Mouse (Mus musculus) MEL (cell line): ENCODE results near the gene 6430628N08Rik. TPM values are rescaled to one million over a fixed set of nuclear protein-coding genes. Genes with fewer than 3 reads are reported as not detected.

Experiments used
- DNase-seq: peaks from one replicate; pipeline ENCODE4 v3.0.0; 2011; ENCODE audit warnings: low read depth, low spot score
- H3K27ac ChIP-seq: 2 replicates; pipeline ENCODE4 v1.5.1; 2012; ENCODE audit warnings: low read depth, mild to moderate bottlenecking, control low read depth, low read length, moderate library complexity; ENCODE audit not compliant: control insufficient read depth
- H3K27me3 ChIP-seq, 2 experiments: fragments of 150-350 bp in 1 of 2; sonication (generic) in 1 of 2; 2 replicates each; pipeline ENCODE4 v1.6.1; 2012; ENCODE audit warnings: low read length in 2 of 2, mild to moderate bottlenecking in 2 of 2, improper control_type of control experiment in 1 of 2, moderate library complexity in 1 of 2; ENCODE audit not compliant: insufficient read depth in 2 of 2, control insufficient read depth in 1 of 2
- H3K36me3 ChIP-seq, 2 experiments: 2 replicates each; pipeline ENCODE4 v1.6.1; 2012 to 2014; ENCODE audit warnings: low read length in 2 of 2, improper control_type of control experiment in 1 of 2, inconsistent platforms in 1 of 2, mild to moderate bottlenecking in 1 of 2; ENCODE audit not compliant: insufficient read depth in 2 of 2, control insufficient read depth in 1 of 2
- H3K4me1 ChIP-seq, 2 experiments: fragments of 150-350 bp in 1 of 2; sonication (generic) in 1 of 2; 2 replicates each; pipeline ENCODE4 v1.6.1; 2012; ENCODE audit warnings: low read length in 2 of 2, improper control_type of control experiment in 1 of 2, mild to moderate bottlenecking in 1 of 2; ENCODE audit not compliant: insufficient read depth in 2 of 2, control insufficient read depth in 1 of 2
- H3K4me3 ChIP-seq, 2 experiments: fragments of 150-350 bp in 1 of 2; sonication (generic) in 1 of 2; 2 replicates each; pipeline ENCODE4 v1.5.1; 2012; ENCODE audit warnings: low read depth in 2 of 2, low read length in 2 of 2, mild to moderate bottlenecking in 2 of 2, moderate library complexity in 2 of 2, control low read depth in 1 of 2, improper control_type of control experiment in 1 of 2; ENCODE audit not compliant: control insufficient read depth in 1 of 2, insufficient read depth in 1 of 2
- H3K79me2 ChIP-seq: 2 replicates; pipeline ENCODE4 v1.6.1; 2012; ENCODE audit warnings: mild to moderate bottlenecking, low read length, moderate library complexity; ENCODE audit not compliant: control insufficient read depth, poor library complexity, insufficient read depth
- H3K9ac ChIP-seq: 2 replicates; pipeline ENCODE4 v1.6.1; 2012; ENCODE audit warnings: low read depth, mild to moderate bottlenecking, control low read depth, low read length, moderate library complexity; ENCODE audit not compliant: control insufficient read depth, poor library complexity, severe bottlenecking
- H3K9me3 ChIP-seq: fragments of 150-350 bp; sonication (generic); replicated peaks from 2 replicates; pipeline ENCODE4 v1.6.1; 2012; ENCODE audit warnings: mild to moderate bottlenecking, low read length, improper control_type of control experiment, moderate library complexity; ENCODE audit not compliant: insufficient read depth
- BHLHE40 ChIP-seq: IDR thresholded peaks from 2 replicates; pipeline ENCODE4 v1.6.1; 2012; ENCODE audit warnings: low read depth, mild to moderate bottlenecking, inconsistent platforms, low read length, improper control_type of control experiment, borderline replicate concordance
- CHD1 ChIP-seq: IDR thresholded peaks from 2 replicates; pipeline ENCODE4 v1.6.1; 2012; ENCODE audit warnings: low read depth, mild to moderate bottlenecking, inconsistent platforms, low read length, improper control_type of control experiment
- CHD2 ChIP-seq: IDR thresholded peaks from 2 replicates; pipeline ENCODE4 v1.6.1; 2011; ENCODE audit warnings: low read length, improper control_type of control experiment
- CTCF ChIP-seq, 3 experiments: IDR thresholded peaks in 2 of 3; conservative IDR thresholded peaks in 1 of 3; 2 replicates each; pipeline ENCODE4 v1.5.1; 2011 to 2012; ENCODE audit warnings: low read length in 3 of 3, low read depth in 2 of 3, mild to moderate bottlenecking in 2 of 3, improper control_type of control experiment in 1 of 3, inconsistent platforms in 1 of 3, mixed read lengths in 1 of 3, moderate library complexity in 1 of 3; ENCODE audit not compliant: control insufficient read depth in 1 of 3, insufficient read depth in 1 of 3, poor library complexity in 1 of 3, severe bottlenecking in 1 of 3
- E2F4 ChIP-seq: IDR thresholded peaks from 2 replicates; pipeline ENCODE4 v1.6.1; 2011; ENCODE audit warnings: low read depth, low read length, improper control_type of control experiment, borderline replicate concordance
- ELF1 ChIP-seq: IDR thresholded peaks from 2 replicates; pipeline ENCODE4 v1.6.1; 2014; ENCODE audit warnings: low read depth, mild to moderate bottlenecking, inconsistent platforms, low read length, improper control_type of control experiment, moderate library complexity
- EP300 ChIP-seq, 2 experiments: IDR thresholded peaks; 2 replicates each; pipeline ENCODE4 v1.6.1; 2011; ENCODE audit warnings: improper control_type of control experiment in 2 of 2, low read length in 2 of 2, low read depth in 1 of 2, mild to moderate bottlenecking in 1 of 2
- ETS1 ChIP-seq: IDR thresholded peaks from 2 replicates; pipeline ENCODE4 v1.6.1; 2012; ENCODE audit warnings: low read depth, mild to moderate bottlenecking, inconsistent platforms, low read length, improper control_type of control experiment, moderate library complexity
- GATA1 ChIP-seq: IDR thresholded peaks from 2 replicates; pipeline ENCODE4 v1.6.1; 2011; ENCODE audit warnings: low read depth, low read length, improper control_type of control experiment
- KAT2A ChIP-seq: conservative IDR thresholded peaks from 2 replicates; pipeline ENCODE4 v1.6.1; 2012; ENCODE audit warnings: low read depth, low read length, improper control_type of control experiment, inconsistent platforms
- MAFK ChIP-seq: IDR thresholded peaks from 2 replicates; pipeline ENCODE4 v1.6.1; 2011; ENCODE audit warnings: low read depth, mild to moderate bottlenecking, low read length, improper control_type of control experiment, borderline replicate concordance
- MAX ChIP-seq: IDR thresholded peaks from 2 replicates; pipeline ENCODE4 v1.6.1; 2011; ENCODE audit warnings: low read length, improper control_type of control experiment
- MAZ ChIP-seq: IDR thresholded peaks from 2 replicates; pipeline ENCODE4 v1.6.1; 2012; ENCODE audit warnings: low read depth, mild to moderate bottlenecking, inconsistent platforms, low read length, improper control_type of control experiment
- MEF2A ChIP-seq: IDR thresholded peaks from 2 replicates; pipeline ENCODE4 v1.6.1; 2014; ENCODE audit warnings: low read depth, mild to moderate bottlenecking, inconsistent platforms, low read length, improper control_type of control experiment; ENCODE audit not compliant: poor library complexity, insufficient replicate concordance, severe bottlenecking; ENCODE audit errors: extremely low read depth
- MXI1 ChIP-seq: IDR thresholded peaks from 2 replicates; pipeline ENCODE4 v1.6.1; 2011; ENCODE audit warnings: mild to moderate bottlenecking, low read depth, low read length, improper control_type of control experiment
- MYB ChIP-seq: IDR thresholded peaks from 2 replicates; pipeline ENCODE4 v1.6.1; 2011; ENCODE audit warnings: mild to moderate bottlenecking, low read depth, low read length, improper control_type of control experiment
- MYC ChIP-seq: IDR thresholded peaks from 2 replicates; pipeline ENCODE4 v1.6.1; 2011; ENCODE audit warnings: low read depth, mild to moderate bottlenecking, low read length, improper control_type of control experiment, moderate library complexity
- NELFE ChIP-seq: IDR thresholded peaks from 2 replicates; pipeline ENCODE4 v1.6.1; 2011; ENCODE audit warnings: low read depth, low read length, improper control_type of control experiment
- POLR2AphosphoS2 ChIP-seq: IDR thresholded peaks from 2 replicates; pipeline ENCODE4 v1.6.1; 2011; ENCODE audit warnings: low read length, improper control_type of control experiment
- RAD21 ChIP-seq: IDR thresholded peaks from 2 replicates; pipeline ENCODE4 v1.6.1; 2011; ENCODE audit warnings: mild to moderate bottlenecking, low read depth, low read length, improper control_type of control experiment
- SIN3A ChIP-seq: IDR thresholded peaks from 2 replicates; pipeline ENCODE4 v1.6.1; 2012; ENCODE audit warnings: low read length, improper control_type of control experiment, inconsistent platforms
- SMC3 ChIP-seq: IDR thresholded peaks from 2 replicates; pipeline ENCODE4 v1.6.1; 2011; ENCODE audit warnings: low read depth, low read length, improper control_type of control experiment
- TAL1 ChIP-seq: IDR thresholded peaks from 2 replicates; pipeline ENCODE4 v1.6.1; 2012; ENCODE audit warnings: mild to moderate bottlenecking, inconsistent platforms, low read length, moderate library complexity, mixed read lengths
- TBP ChIP-seq: IDR thresholded peaks from 2 replicates; pipeline ENCODE4 v1.8.0; 2011; ENCODE audit warnings: low read depth, low read length, improper control_type of control experiment
- TCF12 ChIP-seq: IDR thresholded peaks from 2 replicates; pipeline ENCODE4 v1.6.1; 2014; ENCODE audit warnings: low read depth, mild to moderate bottlenecking, inconsistent platforms, low read length, improper control_type of control experiment, moderate library complexity
- UBTF ChIP-seq: IDR thresholded peaks from 2 replicates; pipeline ENCODE4 v1.6.1; 2012; ENCODE audit warnings: low read depth, mild to moderate bottlenecking, inconsistent platforms, low read length, improper control_type of control experiment, moderate library complexity, borderline replicate concordance; ENCODE audit not compliant: insufficient read depth
- USF2 ChIP-seq, 2 experiments: IDR thresholded peaks; 2 replicates each; pipeline ENCODE4 v1.6.1; 2011 to 2012; ENCODE audit warnings: improper control_type of control experiment in 2 of 2, low read length in 2 of 2, borderline replicate concordance in 1 of 2, inconsistent platforms in 1 of 2, low read depth in 1 of 2, mild to moderate bottlenecking in 1 of 2; ENCODE audit not compliant: insufficient read depth in 1 of 2
- ZC3H11A ChIP-seq: IDR thresholded peaks from 2 replicates; pipeline ENCODE4 v1.6.1; 2012; ENCODE audit warnings: low read depth, mild to moderate bottlenecking, inconsistent platforms, low read length, improper control_type of control experiment
- ZKSCAN1 ChIP-seq: IDR thresholded peaks from 2 replicates; pipeline ENCODE4 v1.6.1; 2012; ENCODE audit warnings: low read depth, mild to moderate bottlenecking, inconsistent platforms, low read length, improper control_type of control experiment, moderate library complexity
- ZMIZ1 ChIP-seq: IDR thresholded peaks from 2 replicates; pipeline ENCODE4 v1.6.1; 2012; ENCODE audit warnings: low read depth, mild to moderate bottlenecking, inconsistent platforms, low read length, improper control_type of control experiment, moderate library complexity
- ZNF384 ChIP-seq: IDR thresholded peaks from 2 replicates; pipeline ENCODE4 v1.6.1; 2012; ENCODE audit warnings: low read depth, mild to moderate bottlenecking, inconsistent platforms, low read length, improper control_type of control experiment
- polyA plus RNA-seq, 2 experiments: library from polyadenylated mRNA; stranded (reverse) in 1 of 2; unstranded in 1 of 2; fragments of >175 nt in 1 of 2; fragments of >200 nt in 1 of 2; gene quantifications; 2 replicates each; pipeline versions ENCODE4 v1.2.1 to v1.2.4; 2012; ENCODE audit warnings: low replicate concordance in 2 of 2, low read depth in 1 of 2; ENCODE audit not compliant: insufficient read length in 2 of 2, insufficient read depth in 1 of 2, missing spikeins in 1 of 2
- total RNA-seq: library from RNA; depleted of rRNA; stranded (reverse); fragments of 300-350 nt; gene quantifications from 2 replicates; pipeline ENCODE4 v1.2.3, GENCODE M21; 2012

The 6430628N08Rik gene
- total and polyA plus RNA-seq, 3 experiments: not detected

- TF ChIP-seq TAL1 (peak; percentile 29; the same call in 1 of the 2 replicates), ETS1 (peak; percentile 58), CHD2 (no peak), ZNF384 (no peak), TCF12 (0 out of 2 replicates have a peak, but pooled peaks have one; percentile 56), TBP (no peak), ZKSCAN1 (no peak), USF2 (IDR thresholded peaks at IDR 0.05; ENCODE audit: borderline replicate concordance in 1 of 2, insufficient read depth in 1 of 2, low read depth in 1 of 2, low read length in 2 of 2) (no peak), MYC (no peak), CTCF (IDR thresholded peaks at IDR 0.05 in 2 of 3, conservative IDR thresholded peaks at IDR 0.05 in 1 of 3; ENCODE audit: control insufficient read depth in 1 of 3, insufficient read depth in 1 of 3, low read depth in 2 of 3, low read length in 3 of 3, poor library complexity in 1 of 3, severe bottlenecking in 1 of 3) (no peak), MXI1 (peak; percentile 40; the same call in 1 of the 2 replicates), MAX (peak; percentile 46; the same call in 1 of the 2 replicates), ZMIZ1 (no peak), RAD21 (no peak)
- TF ChIP-seq, all 39 proteins: peak for 9
Measured at GRCm38 (mm10) chr4:115848083-115848482, 42.4 kb upstream of the 6430628N08Rik start (continued).

GRCm38 (mm10) chr4:115848990-115849677 is 41.3 kb upstream of the 6430628N08Rik start:
- DNase-seq: peak; percentile 86
- H3K9me3 ChIP-seq: no peaks in the 10 kb centered on the region
- no peak overlapping the region for H3K4me3 ChIP-seq
- H3K9ac ChIP-seq: peak overlapping the region; percentile 20
- no peaks in the 10 kb centered on the region for H3K27me3 ChIP-seq
- H3K79me2 ChIP-seq: no peaks in the 10 kb centered on the region
- peaks cover 29 to 40% of the 10 kb centered on the region in 2 experiments for H3K4me1 ChIP-seq
- peaks cover 6 to 41% of the 10 kb centered on the region in 2 experiments for H3K36me3 ChIP-seq
- peak overlapping the region; percentile 98 for H3K27ac ChIP-seq
- TF ChIP-seq MXI1: peak; percentile 64
- peak; percentile 43; the same call in 1 of the 2 replicates for TF ChIP-seq KAT2A
- no peak for TF ChIP-seq USF2 (IDR thresholded peaks at IDR 0.05; ENCODE audit: borderline replicate concordance in 1 of 2, insufficient read depth in 1 of 2, low read depth in 1 of 2, low read length in 2 of 2)
- peak; percentile 85 for TF ChIP-seq MYC
- TF ChIP-seq POLR2AphosphoS2: no peak; the same call in 1 of the 2 replicates
- no peak for TF ChIP-seq NELFE
- peak; percentile 72 for TF ChIP-seq MAX
- TF ChIP-seq RAD21: no peak
- 0 out of 2 replicates have a peak, but pooled peaks have one; percentile 30 for TF ChIP-seq ELF1
- TF ChIP-seq MAFK: peak; percentile 71; the same call in 1 of the 2 replicates
- peak; percentile 73; the same call in 1 of the 2 replicates for TF ChIP-seq MYB
- no peak for TF ChIP-seq E2F4
- 0 out of 2 replicates have a peak, but pooled peaks have one; percentile 27 for TF ChIP-seq TBP
- TF ChIP-seq MAZ: peak; percentile 81; the same call in 1 of the 2 replicates
- TF ChIP-seq SIN3A: peak; percentile 91
- peak; percentile 97 to 99 for TF ChIP-seq EP300 (IDR thresholded peaks at IDR 0.05; ENCODE audit: low read depth in 1 of 2, low read length in 2 of 2)
- TF ChIP-seq CHD1: no peak
- TF ChIP-seq ETS1: peak; percentile 99
- TF ChIP-seq SMC3: no peak
- TF ChIP-seq GATA1: peak; percentile 98
- TF ChIP-seq ZC3H11A: no peak
- TF ChIP-seq ZNF384: 0 out of 2 replicates have a peak, but pooled peaks have one; percentile 3
- TF ChIP-seq MEF2A: no peak
- TF ChIP-seq BHLHE40: peak; percentile 57; the same call in 1 of the 2 replicates
- no peak for TF ChIP-seq UBTF
- TF ChIP-seq ZMIZ1: no peak; the same call in 1 of the 2 replicates
